Mouse (Mus musculus) fat pad, adult 2 months (tissue): ENCODE measurements around the gene Dok3.
"Not testable (repeated sequence)": the region's sequence is repeated elsewhere in the genome, so short reads cannot be mapped to it uniquely, and the experiment has no call there.

Source experiments
- DNase-seq: peaks from one replicate; pipeline ENCODE4 v3.0.0-alpha.2; 2011; ENCODE audit warnings: low read depth, low spot score; ENCODE audit errors: extremely low read depth

Gene Dok3

GRCm38 (mm10) chr13:55529198-55529915 is at the start of gene Dok3:
TSS of gene Dok3 (minus strand) at chr13:55529296.
- no peak for DNase-seq

GRCm38 (mm10) chr13:55578086-55578485 is 49.0 kb upstream of the Dok3 start:
- DNase-seq: no peak

- not testable (repeated sequence) for DNase-seq
These were observed 47.8 kb upstream of the Dok3 start for GRCm38 (mm10) chr13:55576872-55577271.

GRCm38 (mm10) chr13:55575932-55576331 is 46.8 kb upstream of the Dok3 start:
- no peak for DNase-seq

- no peak for DNase-seq
These were observed 45.2 kb upstream of the Dok3 start for GRCm38 (mm10) chr13:55574321-55574720.

GRCm38 (mm10) chr13:55573432-55573831 is 44.3 kb upstream of the Dok3 start, which contains the start of gene Tmed9:
TSS of gene Tmed9 (plus strand) at chr13:55573732.
- DNase-seq: no peak

- no peak for DNase-seq
These were observed 42.9 kb upstream of the Dok3 start for GRCm38 (mm10) chr13:55571977-55572376.

- no peak for DNase-seq
These were observed 42.1 kb upstream of the Dok3 start, which contains the start of gene Fam193b for GRCm38 (mm10) chr13:55571027-55571751. TSS of gene Fam193b (minus strand) at chr13:55571120.

- no peak for DNase-seq
These were observed 41.3 kb upstream of the Dok3 start for GRCm38 (mm10) chr13:55570286-55570973.

- no peak for DNase-seq
These were observed 40.7 kb upstream of the Dok3 start for GRCm38 (mm10) chr13:55569726-55570285.

GRCm38 (mm10) chr13:55568524-55568923 is 39.4 kb upstream of the Dok3 start:
- not testable (repeated sequence) for DNase-seq

GRCm38 (mm10) chr13:55567949-55568348 is 38.9 kb upstream of the Dok3 start:
- DNase-seq: no peak

GRCm38 (mm10) chr13:55567001-55567400 is 37.9 kb upstream of the Dok3 start:
- DNase-seq: no peak

- peak; percentile 31 for DNase-seq
These were observed 34.3 kb upstream of the Dok3 start for GRCm38 (mm10) chr13:55563266-55563879.

- no peak for DNase-seq
These were observed 28.4 kb upstream of the Dok3 start for GRCm38 (mm10) chr13:55557499-55557898.

GRCm38 (mm10) chr13:55555921-55556320 is 26.8 kb upstream of the Dok3 start:
- DNase-seq: no peak

GRCm38 (mm10) chr13:55549061-55549460 is 20.0 kb upstream of the Dok3 start:
- DNase-seq: no peak

GRCm38 (mm10) chr13:55548426-55548825 is 19.3 kb upstream of the Dok3 start:
- DNase-seq: no peak

- no peak for DNase-seq
These were observed 18.8 kb upstream of the Dok3 start for GRCm38 (mm10) chr13:55547916-55548315.

GRCm38 (mm10) chr13:55544792-55545191 is 15.7 kb upstream of the Dok3 start:
- no peak for DNase-seq

- no peak for DNase-seq
These were observed 14.4 kb upstream of the Dok3 start for GRCm38 (mm10) chr13:55543447-55543846.
